Mouse (Mus musculus) testis, adult 2 months (tissue): ENCODE measurements around the gene Coq6. TPM values are rescaled to one million over a fixed set of nuclear protein-coding genes. Genes with fewer than 3 reads are reported as not detected.

ENCODE experiments used
- H3K27ac ChIP-seq: fragments of 200-500 bp; 2 replicates; pipeline ENCODE4 v1.5.1; 2012; ENCODE audit warnings: low read depth, low read length; ENCODE audit not compliant: control insufficient read depth, insufficient read depth
- H3K27me3 ChIP-seq: fragments of 200-500 bp; 2 replicates; pipeline ENCODE4 v1.6.1; 2012; ENCODE audit warnings: mild to moderate bottlenecking, low read length, moderate library complexity; ENCODE audit not compliant: control insufficient read depth, insufficient read depth
- H3K36me3 ChIP-seq: fragments of 200-500 bp; 2 replicates; pipeline ENCODE4 v1.6.1; 2012; ENCODE audit warnings: mild to moderate bottlenecking, low read length; ENCODE audit not compliant: control insufficient read depth, insufficient read depth
- H3K4me1 ChIP-seq: fragments of 200-500 bp; 2 replicates; pipeline ENCODE4 v1.6.1; 2012; ENCODE audit warnings: low read length; ENCODE audit not compliant: control insufficient read depth, insufficient read depth
- H3K4me3 ChIP-seq: fragments of 200-500 bp; 2 replicates; pipeline ENCODE4 v1.5.1; 2012; ENCODE audit warnings: low read depth, mild to moderate bottlenecking, low read length, moderate library complexity, mixed read lengths; ENCODE audit not compliant: control insufficient read depth
- CTCF ChIP-seq: fragments of 200-500 bp; IDR thresholded peaks from 2 replicates; pipeline ENCODE4 v1.5.1; 2012; ENCODE audit warnings: low read depth, mild to moderate bottlenecking, inconsistent platforms, low read length, moderate library complexity; ENCODE audit not compliant: control insufficient read depth, insufficient read depth, insufficient replicate concordance
- POLR2A ChIP-seq: fragments of 200-500 bp; IDR thresholded peaks from 2 replicates; pipeline ENCODE4 v1.6.1; 2012; ENCODE audit warnings: low read depth, mild to moderate bottlenecking, inconsistent platforms, low read length, moderate library complexity; ENCODE audit not compliant: control insufficient read depth
- polyA plus RNA-seq: library from polyadenylated mRNA; depleted of rRNA; stranded (reverse); fragments of >200 nt; gene quantifications from 2 replicates; pipeline ENCODE4 v1.2.3, GENCODE M21; 2012

Coq6 gene
- polyA plus RNA-seq, 1 experiment = 41.7 TPM

GRCm38 (mm10) chr12:84362872-84363271 lies 1.4 kb downstream of the Coq6 start:
- Histone ChIP-seq H3K36me3 (no peaks in the 10 kb centered on the region; the same call in none of the 2 replicates), H3K4me1 (no peaks in the 10 kb centered on the region), H3K27ac (no peak overlapping the region), H3K4me3 (peak overlapping the region; percentile 64), H3K27me3 (no peaks in the 10 kb centered on the region)
- no peak for TF ChIP-seq POLR2A

DNA sequence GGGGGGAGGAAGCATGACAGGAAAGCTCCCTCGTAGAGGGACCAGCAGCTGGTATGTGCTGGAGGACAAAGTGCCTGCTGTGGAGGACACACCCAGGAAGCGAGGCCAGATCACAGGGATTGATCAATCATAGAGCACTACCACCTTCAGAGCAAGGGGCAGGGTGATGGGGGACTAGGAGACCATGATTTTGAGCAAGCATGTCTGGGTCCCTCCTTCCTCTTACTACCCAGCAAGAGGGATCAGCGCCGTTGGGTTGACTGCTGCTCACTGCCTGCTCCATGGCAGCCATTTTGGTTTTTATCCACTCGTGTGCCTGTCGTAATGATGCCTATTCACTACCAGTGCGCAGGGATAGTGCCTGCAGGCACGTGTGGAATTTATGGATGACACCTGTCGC lies 2.8 kb downstream of the Coq6 start:
- Histone ChIP-seq H3K36me3 (no peaks in the 10 kb centered on the region; the same call in none of the 2 replicates), H3K27ac (no peak overlapping the region), H3K4me3 (peak overlapping the region; percentile 51), H3K27me3 (no peaks in the 10 kb centered on the region), H3K4me1 (no peaks in the 10 kb centered on the region)
- no peak for TF ChIP-seq POLR2A
- no peak for TF ChIP-seq CTCF

DNA sequence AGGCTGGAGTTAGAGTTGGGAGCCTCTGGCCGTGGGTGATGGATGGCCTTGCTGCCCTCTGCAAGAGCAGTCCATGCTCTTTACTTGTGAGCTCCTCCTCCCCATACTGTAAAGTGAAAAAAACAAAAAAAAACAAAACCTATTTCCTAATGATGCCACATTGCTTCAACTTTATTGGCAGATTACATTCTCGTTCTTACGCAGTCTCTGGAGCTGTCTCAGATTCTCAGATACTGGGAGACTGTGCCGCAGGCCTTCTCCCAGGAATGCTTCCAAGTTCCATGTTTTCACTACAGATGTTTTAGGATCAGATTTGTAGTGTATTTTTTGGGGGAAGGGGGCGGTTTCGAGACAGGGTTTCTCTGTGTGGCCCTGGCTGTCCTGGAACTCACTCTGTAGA lies 3.7 kb downstream of the Coq6 start:
- H3K27ac ChIP-seq = no peak overlapping the region
- H3K36me3 ChIP-seq = no peaks in the 10 kb centered on the region; the same call in none of the 2 replicates
- H3K4me1 ChIP-seq = no peaks in the 10 kb centered on the region
- TF ChIP-seq POLR2A (no peak), CTCF (no peak)
- H3K27me3 ChIP-seq = no peaks in the 10 kb centered on the region
- no peak overlapping the region for H3K4me3 ChIP-seq

DNA sequence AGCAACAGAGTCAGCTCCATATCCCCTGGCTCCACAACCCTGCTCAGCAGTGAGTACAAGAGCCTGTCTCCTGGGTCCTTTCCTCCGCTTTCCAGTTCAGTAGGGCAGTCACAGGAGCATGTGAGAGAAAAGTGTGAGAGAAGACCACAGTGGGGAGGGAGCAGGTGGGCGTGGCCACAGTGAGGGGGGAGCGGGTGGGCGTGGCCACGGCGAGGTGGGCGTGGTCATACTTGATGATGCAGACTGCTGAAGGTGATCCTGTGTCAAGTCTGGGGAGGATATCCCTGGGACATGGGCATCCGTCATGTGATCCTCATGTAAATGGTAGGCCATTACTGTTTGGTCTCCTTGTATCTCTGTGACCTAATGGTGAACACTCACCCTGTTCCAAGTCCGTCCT lies 5.5 kb downstream of the Coq6 start:
- H3K4me3 ChIP-seq = no peak overlapping the region
- H3K27me3 ChIP-seq = no peaks in the 10 kb centered on the region
- TF ChIP-seq CTCF = no peak
- no peak for TF ChIP-seq POLR2A
- no peaks in the 10 kb centered on the region; the same call in none of the 2 replicates for H3K36me3 ChIP-seq
- no peak overlapping the region for H3K27ac ChIP-seq
- H3K4me1 ChIP-seq = no peaks in the 10 kb centered on the region

DNA sequence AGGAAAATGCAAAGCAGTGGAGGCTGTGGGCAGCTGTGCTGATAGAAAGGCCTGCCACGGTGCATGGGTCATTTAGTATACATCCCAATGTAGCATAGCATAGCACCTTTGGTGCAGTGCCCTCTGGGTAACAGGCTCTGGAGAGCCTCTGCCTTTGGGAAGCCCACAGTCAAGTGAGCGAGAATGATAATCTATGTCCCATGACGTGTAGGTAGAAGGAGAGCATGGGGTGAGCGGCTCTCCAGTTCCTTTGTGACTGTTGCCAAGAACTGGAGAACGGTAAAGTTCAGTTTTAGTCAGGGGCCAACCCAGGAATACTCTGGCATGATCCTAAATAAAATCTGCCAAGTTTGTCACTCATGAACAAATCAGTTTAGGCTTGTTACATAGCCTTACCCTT lies 10.2 kb downstream of the Coq6 start:
- Histone ChIP-seq H3K27me3 (no peaks in the 10 kb centered on the region), H3K27ac (no peak overlapping the region), H3K4me3 (no peak overlapping the region), H3K4me1 (no peaks in the 10 kb centered on the region), H3K36me3 (no peaks in the 10 kb centered on the region; the same call in none of the 2 replicates)
- TF ChIP-seq POLR2A = no peak
- TF ChIP-seq CTCF = no peak

DNA sequence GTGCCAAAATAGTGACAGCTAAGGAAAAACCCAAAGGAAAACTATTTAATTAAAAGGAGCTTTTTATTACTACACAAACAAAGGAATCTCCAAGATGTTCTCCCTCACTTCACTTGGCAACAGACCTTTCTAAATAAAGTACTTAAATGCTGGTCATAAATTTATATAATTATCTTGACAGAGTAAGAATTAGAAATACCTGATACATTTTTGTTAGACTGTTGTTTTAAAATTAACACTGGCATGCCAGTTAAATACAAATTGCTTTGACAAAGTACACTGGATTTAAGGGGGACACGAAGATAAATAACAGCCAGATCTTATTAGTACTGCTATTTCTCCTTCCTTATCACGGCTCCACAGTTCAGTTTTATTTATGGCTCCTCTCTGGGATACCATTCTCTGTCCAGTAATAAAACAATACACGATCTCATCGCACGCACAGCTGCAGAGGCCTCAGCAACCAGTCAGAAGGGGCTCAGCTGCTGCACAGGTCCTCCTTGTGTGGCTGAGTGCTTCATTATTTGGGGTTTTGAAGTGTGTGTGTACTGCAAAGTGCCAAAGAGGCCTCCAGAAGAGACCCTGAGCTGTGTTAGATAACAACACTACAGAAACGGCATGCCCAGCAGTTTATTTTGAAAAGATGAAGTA lies 12.5 kb downstream of the Coq6 start:
- H3K27me3 ChIP-seq = no peaks in the 10 kb centered on the region
- H3K27ac ChIP-seq = no peak overlapping the region
- no peak overlapping the region for H3K4me3 ChIP-seq
- no peaks in the 10 kb centered on the region; the same call in none of the 2 replicates for H3K36me3 ChIP-seq
- H3K4me1 ChIP-seq = no peaks in the 10 kb centered on the region
- TF ChIP-seq CTCF = no peak
- no peak for TF ChIP-seq POLR2A

- H3K27ac ChIP-seq = no peak overlapping the region
- H3K27me3 ChIP-seq = no peaks in the 10 kb centered on the region
- H3K36me3 ChIP-seq = no peaks in the 10 kb centered on the region
- TF ChIP-seq POLR2A (no peak), CTCF (no peak)
- H3K4me3 ChIP-seq = no peak overlapping the region
- H3K4me1 ChIP-seq = no peaks in the 10 kb centered on the region
These were observed 20.9 kb downstream of the Coq6 start for GRCm38 (mm10) chr12:84382369-84382768.
